Mouse (Mus musculus) intestine, postnatal 0 days (tissue): ENCODE data around the gene Rsph9. TPM values are rescaled to one million over a fixed set of nuclear protein-coding genes. Genes with fewer than 3 reads are reported as not detected.

Experiments used
- ATAC-seq: fragments of 200-750 bp; cut with Nextera tagmentation; 2 replicates; pipeline ENCODE4 v1.8.0; 2017; ENCODE audit warnings: mild to moderate bottlenecking, moderate TSS enrichment, moderate library complexity
- H3K27ac ChIP-seq: fragments of 300-500 bp; sonication (generic); 2 replicates; pipeline ENCODE4 v1.5.1; 2014; ENCODE audit warnings: mild to moderate bottlenecking, low read depth, low read length, moderate library complexity
- H3K27me3 ChIP-seq: fragments of 300-500 bp; sonication (generic); replicated peaks from 2 replicates; pipeline ENCODE4 v1.6.1; 2014; ENCODE audit warnings: low read length, mixed read lengths; ENCODE audit not compliant: control insufficient read depth, insufficient read depth
- H3K36me3 ChIP-seq: fragments of 300-500 bp; sonication (generic); 2 replicates; pipeline ENCODE4 v1.6.1; 2014; ENCODE audit warnings: mild to moderate bottlenecking, moderate library complexity; ENCODE audit not compliant: control insufficient read depth, insufficient read depth
- H3K4me1 ChIP-seq: fragments of 300-500 bp; sonication (generic); replicated peaks from 2 replicates; pipeline ENCODE4 v1.6.1; 2014; ENCODE audit warnings: antibody characterized with exemption, low read length, mixed read lengths; ENCODE audit not compliant: control insufficient read depth, insufficient read depth
- H3K4me2 ChIP-seq: fragments of 300-500 bp; sonication (generic); replicated peaks from 2 replicates; pipeline ENCODE4 v1.6.1; 2014; ENCODE audit warnings: low read depth, mild to moderate bottlenecking, moderate library complexity
- H3K4me3 ChIP-seq: fragments of 300-500 bp; sonication (generic); 2 replicates; pipeline ENCODE4 v1.5.1; 2014; ENCODE audit warnings: low read depth, low read length
- H3K9ac ChIP-seq: fragments of 300-500 bp; sonication (generic); 2 replicates; pipeline ENCODE4 v1.6.1; 2014; ENCODE audit warnings: mild to moderate bottlenecking, low read depth, low read length
- H3K9me3 ChIP-seq: fragments of 300-500 bp; sonication (generic); 2 replicates; pipeline ENCODE4 v1.6.1; 2016; ENCODE audit warnings: mixed run types; ENCODE audit not compliant: control insufficient read depth
- CTCF ChIP-seq: sonication (generic); IDR thresholded peaks from 2 replicates; pipeline ENCODE4 v1.5.1; 2016; ENCODE audit warnings: low read depth, mild to moderate bottlenecking, control low read depth, antibody characterized with exemption, moderate library complexity
- WGBS: fragments of 180-500 bp; shearing (Covaris S2); extraction: QIAGEN DNeasy Blood & Tissue Kit; methylation state at CpG from one replicate; pipeline ENCODE4 v1.1.7; 2014; 5-methylcytosine and 5-hydroxymethylcytosine counted together
- polyA plus RNA-seq: library from polyadenylated mRNA; unstranded; fragments of >200 nt; fragmentation: Nextera tagmentation; extraction: Ambion mirVana; gene quantifications from 2 replicates; pipeline ENCODE4 v1.2.1, GENCODE M21; 2015

The Rsph9 gene
- polyA plus RNA-seq, 1 experiment from 2014 or later: 5.1 TPM

- no peak overlapping the region for H3K4me2 ChIP-seq
- no peak overlapping the region for H3K27ac ChIP-seq
- no peak overlapping the region for H3K4me3 ChIP-seq
- H3K9ac ChIP-seq: no peak overlapping the region
- H3K36me3 ChIP-seq: peaks cover 67% of the 10 kb centered on the region
- WGBS: 85% methylated on average over 11 of the region's 11 CpGs
- H3K9me3 ChIP-seq: no peaks in the 10 kb centered on the region
- no peak for ATAC-seq
- H3K27me3 ChIP-seq: no peaks in the 10 kb centered on the region
- TF ChIP-seq CTCF: peak; percentile 56
- H3K4me1 ChIP-seq: no peaks in the 10 kb centered on the region
Measured at GRCm38 (mm10) chr17:46167014-46167413, 23.0 kb upstream of the Rsph9 start.

- Histone ChIP-seq H3K27me3 (no peaks in the 10 kb centered on the region), H3K9me3 (no peaks in the 10 kb centered on the region), H3K4me3 (no peak overlapping the region), H3K4me1 (no peaks in the 10 kb centered on the region), H3K36me3 (peaks cover 63% of the 10 kb centered on the region), H3K9ac (no peak overlapping the region), H3K27ac (no peak overlapping the region; the same call in 1 of the 2 replicates), H3K4me2 (no peak overlapping the region)
- no peak for TF ChIP-seq CTCF
- ATAC-seq: no peak
- WGBS: 70% methylated on average over 5 of the region's 5 CpGs
Measured at GRCm38 (mm10) chr17:46166270-46166669, 22.3 kb upstream of the Rsph9 start.

GRCm38 (mm10) chr17:46165460-46165859, 21.4 kb upstream of the Rsph9 start:
- ATAC-seq: no peak
- Histone ChIP-seq H3K4me3 (no peak overlapping the region), H3K27me3 (no peaks in the 10 kb centered on the region), H3K9me3 (no peaks in the 10 kb centered on the region), H3K4me2 (no peak overlapping the region), H3K27ac (no peak overlapping the region), H3K36me3 (peaks cover 63% of the 10 kb centered on the region), H3K9ac (no peak overlapping the region), H3K4me1 (no peaks in the 10 kb centered on the region)
- TF ChIP-seq CTCF: no peak
- 89% methylated on average over 12 of the region's 12 CpGs for WGBS

GRCm38 (mm10) chr17:46164791-46165190, 20.8 kb upstream of the Rsph9 start:
- Histone ChIP-seq H3K27me3 (no peaks in the 10 kb centered on the region), H3K9ac (no peak overlapping the region), H3K4me1 (no peaks in the 10 kb centered on the region), H3K36me3 (peaks cover 61% of the 10 kb centered on the region), H3K4me2 (no peak overlapping the region), H3K27ac (no peak overlapping the region), H3K4me3 (no peak overlapping the region), H3K9me3 (no peaks in the 10 kb centered on the region)
- 90% methylated on average over 10 of the region's 10 CpGs for WGBS
- TF ChIP-seq CTCF: no peak
- ATAC-seq: no peak

GRCm38 (mm10) chr17:46164301-46164700, 20.3 kb upstream of the Rsph9 start:
- Histone ChIP-seq H3K9me3 (no peaks in the 10 kb centered on the region), H3K4me2 (no peak overlapping the region), H3K9ac (no peak overlapping the region), H3K27me3 (no peaks in the 10 kb centered on the region), H3K4me3 (no peak overlapping the region), H3K36me3 (peaks cover 56% of the 10 kb centered on the region), H3K4me1 (peaks cover 4% of the 10 kb centered on the region; the same call in 1 of the 2 replicates), H3K27ac (no peak overlapping the region)
- no peak for ATAC-seq
- no peak for TF ChIP-seq CTCF
- 96% methylated on average over 8 of the region's 8 CpGs for WGBS

- H3K27ac ChIP-seq: peak overlapping the region; percentile 87
- ATAC-seq: 0 out of 2 replicates have a peak, but pooled peaks have one; percentile 3
- no peaks in the 10 kb centered on the region for H3K27me3 ChIP-seq
- peak overlapping the region; percentile 81 for H3K4me2 ChIP-seq
- no peaks in the 10 kb centered on the region for H3K9me3 ChIP-seq
- peak overlapping the region; percentile 24; the same call in 1 of the 2 replicates for H3K9ac ChIP-seq
- no peak for TF ChIP-seq CTCF
- H3K4me1 ChIP-seq: peaks cover 7% of the 10 kb centered on the region; the same call in 1 of the 2 replicates
- H3K4me3 ChIP-seq: peak overlapping the region; percentile 16; the same call in 1 of the 2 replicates
- WGBS: 39% methylated on average over 9 of the region's 9 CpGs
- H3K36me3 ChIP-seq: peaks cover 43% of the 10 kb centered on the region
Measured at GRCm38 (mm10) chr17:46162951-46163421, 19.0 kb upstream of the Rsph9 start.

- H3K4me3 ChIP-seq: peak overlapping the region; percentile 16; the same call in 1 of the 2 replicates
- TF ChIP-seq CTCF: no peak
Measured at GRCm38 (mm10) chr17:46162551-46162950, 18.5 kb upstream of the Rsph9 start.

More at GRCm38 (mm10) chr17:46162551-46162950, 18.5 kb upstream of the Rsph9 start:
- no peak for ATAC-seq
- Histone ChIP-seq H3K27me3 (no peaks in the 10 kb centered on the region), H3K4me1 (peaks cover 7% of the 10 kb centered on the region; the same call in 1 of the 2 replicates), H3K36me3 (peaks cover 38% of the 10 kb centered on the region), H3K9me3 (no peaks in the 10 kb centered on the region), H3K4me2 (peak overlapping the region; percentile 81), H3K9ac (no peak overlapping the region), H3K27ac (peak overlapping the region; percentile 87)
- 59% methylated on average over 7 of the region's 7 CpGs for WGBS
